Mouse (Mus musculus): ENCODE results near the gene Igfals. TPM values are rescaled to one million over a fixed set of nuclear protein-coding genes. Genes with fewer than 3 reads are reported as not detected.

The Igfals gene
- polyA plus RNA-seq, 1 experiment: not detected

DNA sequence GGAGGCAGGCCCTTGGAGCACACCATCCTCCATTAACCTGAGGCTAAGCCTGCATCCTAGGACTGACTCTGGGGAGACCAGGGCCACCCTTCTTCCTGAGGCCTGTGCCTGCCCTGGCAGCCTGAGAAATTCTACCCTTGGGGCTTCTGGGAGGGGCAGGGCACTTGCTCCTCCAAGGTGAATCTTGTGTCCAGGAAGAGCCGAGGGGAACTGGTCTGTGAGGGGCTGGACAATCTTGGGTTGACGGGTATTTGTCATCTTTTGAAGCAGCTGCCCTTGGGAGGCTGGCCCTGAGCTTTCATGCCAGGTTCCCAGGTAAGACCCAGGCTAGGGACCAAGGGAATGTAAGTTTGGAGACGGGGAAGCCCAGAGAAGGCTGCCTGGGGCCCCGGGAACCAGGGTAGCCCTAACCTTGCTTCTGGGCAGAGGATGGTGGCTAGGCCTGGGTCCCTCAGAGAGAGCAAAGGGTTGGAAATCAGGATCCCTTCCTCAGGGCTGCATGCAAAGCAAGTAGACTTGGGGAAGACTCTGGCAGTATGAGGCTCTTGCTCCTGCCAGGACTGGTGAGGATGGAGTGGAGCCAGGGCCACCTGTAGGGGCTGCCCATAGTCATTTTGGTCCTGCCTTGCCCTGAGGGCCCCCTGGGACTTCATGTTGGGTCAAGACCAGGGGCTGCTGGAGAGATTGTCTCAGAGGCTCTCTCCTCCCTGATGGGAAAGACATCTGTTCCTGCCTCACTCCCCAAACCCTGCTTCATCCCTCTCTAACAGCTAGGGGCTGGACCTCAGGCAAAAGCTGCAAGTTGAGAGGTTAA, 32.5 kb downstream of the Igfals start:
- Histone ChIP-seq H3K4me1 (ENCODE audit: control insufficient read depth, insufficient read depth, low read length) (peaks cover 5% of the 10 kb centered on the region), H3K27ac (ENCODE audit: insufficient read depth, low read length) (no peak overlapping the region), H3K4me3 (ENCODE audit: insufficient read depth, low read length) (no peak overlapping the region)
- no peak for TF ChIP-seq POLR2A (IDR thresholded peaks at IDR 0.05; ENCODE audit: low read depth, low read length)
- TF ChIP-seq CTCF (IDR thresholded peaks at IDR 0.05; ENCODE audit: borderline replicate concordance, insufficient read depth, low read length): no peak

DNA sequence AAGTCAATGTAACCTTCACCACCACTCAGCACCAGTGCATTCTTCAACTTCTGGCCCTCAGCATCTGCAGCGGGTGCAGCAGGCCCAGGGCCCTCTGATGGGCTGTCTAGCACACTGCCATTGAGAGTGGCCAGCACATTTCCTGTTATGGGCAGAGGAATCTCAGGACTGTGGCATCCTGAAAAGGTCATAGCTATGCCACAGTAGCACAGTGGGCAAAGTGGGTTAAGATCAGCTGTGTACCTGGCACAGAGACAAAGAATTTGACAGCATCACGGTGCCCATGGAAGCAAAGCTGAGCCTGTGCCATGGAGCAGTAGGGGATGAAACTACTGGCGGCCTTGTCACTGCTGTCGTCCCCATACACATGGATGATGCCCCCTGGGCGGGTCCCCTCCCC, 33.4 kb downstream of the Igfals start:
- Histone ChIP-seq H3K4me3 (ENCODE audit: insufficient read depth, low read length) (no peak overlapping the region), H3K27ac (ENCODE audit: insufficient read depth, low read length) (no peak overlapping the region), H3K4me1 (ENCODE audit: control insufficient read depth, insufficient read depth, low read length) (peaks cover 5% of the 10 kb centered on the region)
- TF ChIP-seq POLR2A (IDR thresholded peaks at IDR 0.05; ENCODE audit: low read depth, low read length): no peak
- TF ChIP-seq CTCF (IDR thresholded peaks at IDR 0.05; ENCODE audit: borderline replicate concordance, insufficient read depth, low read length): no peak

DNA sequence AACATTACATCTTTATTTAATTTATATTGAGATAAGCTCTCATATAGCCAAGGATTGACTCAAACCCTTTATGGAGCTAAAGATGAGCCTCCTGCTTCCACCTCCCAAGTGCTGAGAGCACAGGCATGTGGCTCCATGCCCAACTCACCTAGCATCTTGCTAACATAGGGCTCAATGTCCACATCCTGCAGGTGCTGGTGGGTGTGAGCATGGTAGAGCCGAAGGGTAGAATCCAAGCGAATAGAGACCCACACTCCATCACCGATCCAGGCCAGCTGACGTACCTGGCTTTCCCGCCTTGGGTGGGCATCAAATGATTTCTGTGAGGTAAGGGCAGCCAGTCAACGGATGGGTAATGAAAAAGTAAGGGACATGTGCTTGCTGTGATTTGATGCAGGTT, 34.2 kb downstream of the Igfals start:
- Histone ChIP-seq H3K4me3 (ENCODE audit: insufficient read depth, low read length) (no peak overlapping the region), H3K27ac (ENCODE audit: insufficient read depth, low read length) (no peak overlapping the region), H3K4me1 (ENCODE audit: control insufficient read depth, insufficient read depth, low read length) (peaks cover 5% of the 10 kb centered on the region)
- no peak for TF ChIP-seq POLR2A (IDR thresholded peaks at IDR 0.05; ENCODE audit: low read depth, low read length)
- no peak for TF ChIP-seq CTCF (IDR thresholded peaks at IDR 0.05; ENCODE audit: borderline replicate concordance, insufficient read depth, low read length)

DNA sequence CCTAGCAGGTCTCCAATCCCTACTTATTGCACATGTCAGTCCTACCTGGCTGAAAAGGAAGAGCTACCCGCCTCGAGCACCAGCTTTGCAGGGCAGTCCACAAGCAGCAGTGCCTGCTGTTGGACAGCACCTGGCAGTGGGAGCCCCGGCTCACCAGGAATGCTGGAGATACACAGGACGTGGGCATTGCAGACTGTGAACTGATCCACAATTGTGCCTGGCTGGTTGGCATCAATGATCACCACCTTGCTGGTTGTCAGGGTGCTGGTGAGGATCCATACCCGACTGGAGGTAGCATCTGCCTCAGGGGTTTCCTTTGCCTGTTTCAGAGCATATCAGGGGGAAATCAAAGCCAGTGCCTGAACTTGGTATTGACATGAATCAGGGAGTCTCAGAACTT, 36.3 kb downstream of the Igfals start:
- TF ChIP-seq CTCF (IDR thresholded peaks at IDR 0.05; ENCODE audit: borderline replicate concordance, insufficient read depth, low read length) (no peak), POLR2A (IDR thresholded peaks at IDR 0.05; ENCODE audit: low read depth, low read length) (no peak)

GRCm38 (mm10) chr17:24902671-24903474, 37.1 kb downstream of the Igfals start:
- TF ChIP-seq POLR2A (IDR thresholded peaks at IDR 0.05; ENCODE audit: low read depth, low read length) (no peak), CTCF (IDR thresholded peaks at IDR 0.05; ENCODE audit: borderline replicate concordance, insufficient read depth, low read length) (peak; percentile 26; the same call in 1 of the 2 replicates)
- Histone ChIP-seq H3K4me3 (ENCODE audit: insufficient read depth, low read length) (no peak overlapping the region), H3K27ac (ENCODE audit: insufficient read depth, low read length) (no peak overlapping the region), H3K4me1 (ENCODE audit: control insufficient read depth, insufficient read depth, low read length) (no peaks in the 10 kb centered on the region)

More for the DNA sequence above, 36.3 kb downstream of the Igfals start:
- Histone ChIP-seq H3K27ac (ENCODE audit: insufficient read depth, low read length) (no peak overlapping the region), H3K4me3 (ENCODE audit: insufficient read depth, low read length) (no peak overlapping the region), H3K4me1 (ENCODE audit: control insufficient read depth, insufficient read depth, low read length) (peaks cover 2% of the 10 kb centered on the region)

- no peaks in the 10 kb centered on the region for H3K4me1 ChIP-seq (ENCODE audit: control insufficient read depth, insufficient read depth, low read length)
- H3K27ac ChIP-seq (ENCODE audit: insufficient read depth, low read length): no peak overlapping the region
- H3K4me3 ChIP-seq (ENCODE audit: insufficient read depth, low read length): no peak overlapping the region
- TF ChIP-seq CTCF (IDR thresholded peaks at IDR 0.05; ENCODE audit: borderline replicate concordance, insufficient read depth, low read length) (no peak), POLR2A (IDR thresholded peaks at IDR 0.05; ENCODE audit: low read depth, low read length) (no peak)
Measured at GRCm38 (mm10) chr17:24903767-24904166, 38.0 kb downstream of the Igfals start.

- Histone ChIP-seq H3K4me1 (ENCODE audit: control insufficient read depth, insufficient read depth, low read length) (no peaks in the 10 kb centered on the region), H3K27ac (ENCODE audit: insufficient read depth, low read length) (no peak overlapping the region), H3K4me3 (ENCODE audit: insufficient read depth, low read length) (no peak overlapping the region)
- no peak for TF ChIP-seq CTCF (IDR thresholded peaks at IDR 0.05; ENCODE audit: borderline replicate concordance, insufficient read depth, low read length)
- TF ChIP-seq POLR2A (IDR thresholded peaks at IDR 0.05; ENCODE audit: low read depth, low read length): no peak
Measured at GRCm38 (mm10) chr17:24907591-24907990, 41.8 kb downstream of the Igfals start.

DNA sequence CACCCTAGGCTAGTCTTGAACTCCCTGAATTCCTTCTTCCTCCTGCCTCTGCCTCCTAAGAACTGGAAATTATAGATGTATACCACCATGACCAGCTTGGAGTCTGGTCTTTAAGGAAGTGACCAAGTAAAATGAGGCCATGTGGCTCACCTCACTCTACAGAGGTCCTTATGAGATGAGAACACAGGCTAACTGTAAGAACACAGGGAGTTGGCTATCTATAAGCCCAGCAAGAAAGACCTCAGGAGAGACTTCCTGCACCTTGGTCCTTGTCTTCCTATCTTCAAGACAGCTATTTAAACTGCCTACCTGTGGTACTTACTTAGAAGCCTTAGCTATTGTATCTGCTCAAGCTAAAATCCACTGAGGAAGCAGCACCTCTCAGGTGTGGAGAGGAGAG, 48.2 kb downstream of the Igfals start:
- no peak for TF ChIP-seq POLR2A (IDR thresholded peaks at IDR 0.05; ENCODE audit: low read depth, low read length)
- no peak for TF ChIP-seq CTCF (IDR thresholded peaks at IDR 0.05; ENCODE audit: borderline replicate concordance, insufficient read depth, low read length)
- H3K4me3 ChIP-seq (ENCODE audit: insufficient read depth, low read length): no peak overlapping the region
- H3K4me1 ChIP-seq (ENCODE audit: control insufficient read depth, insufficient read depth, low read length): no peaks in the 10 kb centered on the region
- H3K27ac ChIP-seq (ENCODE audit: insufficient read depth, low read length): no peak overlapping the region

DNA sequence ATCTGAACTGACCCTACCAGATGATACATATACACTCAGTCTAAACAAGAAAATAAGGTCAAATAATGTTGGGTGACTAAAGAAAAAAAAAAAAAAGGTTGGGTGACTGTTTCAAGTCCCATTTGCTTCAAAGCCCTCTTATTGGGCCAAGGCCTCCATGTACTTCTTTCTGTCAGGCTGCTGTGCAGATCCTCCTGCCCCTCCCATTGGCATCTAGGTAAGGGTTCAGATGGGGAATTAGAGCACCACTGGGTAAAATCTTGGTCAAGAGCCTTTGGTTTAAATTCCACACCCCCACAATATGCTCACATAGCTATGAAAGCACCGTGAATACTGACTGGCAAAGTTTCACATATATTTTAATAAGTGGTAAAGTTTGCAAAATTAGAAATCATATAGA, 57.4 kb downstream of the Igfals start:
- H3K4me1 ChIP-seq (ENCODE audit: control insufficient read depth, insufficient read depth, low read length): no peaks in the 10 kb centered on the region
- TF ChIP-seq CTCF (IDR thresholded peaks at IDR 0.05; ENCODE audit: borderline replicate concordance, insufficient read depth, low read length): no peak
- TF ChIP-seq POLR2A (IDR thresholded peaks at IDR 0.05; ENCODE audit: low read depth, low read length): no peak
- no peak overlapping the region for H3K4me3 ChIP-seq (ENCODE audit: insufficient read depth, low read length)
- no peak overlapping the region for H3K27ac ChIP-seq (ENCODE audit: insufficient read depth, low read length)

DNA sequence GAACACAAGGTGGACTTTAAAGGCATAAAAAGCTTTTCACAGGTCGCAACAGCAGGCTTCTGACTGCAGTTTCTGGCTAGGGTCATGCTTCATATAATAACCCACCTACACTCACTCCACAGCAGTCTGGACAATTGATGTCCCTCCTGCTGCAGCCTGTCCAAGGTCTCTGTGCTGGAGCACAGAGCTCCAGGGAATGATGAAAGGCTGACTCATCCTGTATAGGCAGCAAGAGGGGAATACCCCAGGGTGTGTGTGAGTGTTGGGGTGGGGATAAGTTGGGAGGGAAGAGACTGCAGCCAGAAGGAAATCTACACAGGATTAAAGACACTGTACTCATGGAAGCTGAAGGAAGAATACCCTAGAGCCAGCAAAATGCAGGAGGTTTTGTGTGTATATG, 63.7 kb downstream of the Igfals start:
- Histone ChIP-seq H3K4me3 (ENCODE audit: insufficient read depth, low read length) (no peak overlapping the region), H3K27ac (ENCODE audit: insufficient read depth, low read length) (peak overlapping the region; percentile 58; the same call in 1 of the 2 replicates), H3K4me1 (ENCODE audit: control insufficient read depth, insufficient read depth, low read length) (peaks cover 10% of the 10 kb centered on the region)
- TF ChIP-seq CTCF (IDR thresholded peaks at IDR 0.05; ENCODE audit: borderline replicate concordance, insufficient read depth, low read length) (no peak), POLR2A (IDR thresholded peaks at IDR 0.05; ENCODE audit: low read depth, low read length) (no peak)

Other genes with a start within 250 kb of the Igfals start
- 75.0 and 83.8 TPM in 2 replicates for gene Tsc2, start 233.4 kb upstream of the Igfals start, polyA plus RNA-seq (2011; ENCODE audit: insufficient read length, low read depth, missing spikeins)
- 8.7 and 11.1 TPM in 2 replicates for gene Nthl1, start 233.3 kb upstream of the Igfals start, polyA plus RNA-seq (2011; ENCODE audit: insufficient read length, low read depth, missing spikeins)
- gene Slc9a3r2, start 215.7 kb upstream of the Igfals start, polyA plus RNA-seq (2011; ENCODE audit: insufficient read length, low read depth, missing spikeins): 24.2 and 25.9 TPM in 2 replicates
- gene Npw, start 207.5 kb upstream of the Igfals start, polyA plus RNA-seq (2011; ENCODE audit: insufficient read length, low read depth, missing spikeins): not detected in 2 replicates
- gene Zfp598, start 196.3 kb upstream of the Igfals start, polyA plus RNA-seq (2011; ENCODE audit: insufficient read length, low read depth, missing spikeins): 21.6 and 22.2 TPM in 2 replicates
- gene Syngr3, start 176.0 kb upstream of the Igfals start, polyA plus RNA-seq (2011; ENCODE audit: insufficient read length, low read depth, missing spikeins): 0.99 and 1.1 TPM in 2 replicates
- gene Gfer, start 169.8 kb upstream of the Igfals start, polyA plus RNA-seq (2011; ENCODE audit: insufficient read length, low read depth, missing spikeins): 26.8 and 34.7 TPM in 2 replicates
- 1.2 and 2.4 TPM in 2 replicates for gene Noxo1, start 169.8 kb upstream of the Igfals start, polyA plus RNA-seq (2011; ENCODE audit: insufficient read length, low read depth, missing spikeins)
- gene Tbl3, start 158.3 kb upstream of the Igfals start, polyA plus RNA-seq (2011; ENCODE audit: insufficient read length, low read depth, missing spikeins): 24.8 and 27.5 TPM in 2 replicates
- gene Rnf151, start 147.9 kb upstream of the Igfals start, polyA plus RNA-seq (2011; ENCODE audit: insufficient read length, low read depth, missing spikeins): 0.58 TPM in 1 of 2 replicates, not detected in the other
- 1,298 and 1,393 TPM in 2 replicates for gene Rps2, start 147.9 kb upstream of the Igfals start, polyA plus RNA-seq (2011; ENCODE audit: insufficient read length, low read depth, missing spikeins)
- 96.8 and 100 TPM in 2 replicates for gene Ndufb10, start 141.5 kb upstream of the Igfals start, polyA plus RNA-seq (2011; ENCODE audit: insufficient read length, low read depth, missing spikeins)
- not detected in 2 replicates for gene Rpl3l, start 138.2 kb upstream of the Igfals start, polyA plus RNA-seq (2011; ENCODE audit: insufficient read length, low read depth, missing spikeins)
- gene Msrb1, start 129.4 kb upstream of the Igfals start, polyA plus RNA-seq (2011; ENCODE audit: insufficient read length, low read depth, missing spikeins): 80.8 and 110 TPM in 2 replicates
- not detected in 2 replicates for gene Hs3st6, start 113.0 kb upstream of the Igfals start, polyA plus RNA-seq (2011; ENCODE audit: insufficient read length, low read depth, missing spikeins)
- gene Meiob, start 61.7 kb upstream of the Igfals start, polyA plus RNA-seq (2011; ENCODE audit: insufficient read length, low read depth, missing spikeins): not detected in 2 replicates
- 14.3 and 18.9 TPM in 2 replicates for gene Hagh, start 25.9 kb upstream of the Igfals start, polyA plus RNA-seq (2011; ENCODE audit: insufficient read length, low read depth, missing spikeins)
- gene Fahd1, start 15.6 kb upstream of the Igfals start, polyA plus RNA-seq (2011; ENCODE audit: insufficient read length, low read depth, missing spikeins): 9.3 and 11.5 TPM in 2 replicates
- gene Nubp2, start 20.4 kb downstream of the Igfals start, polyA plus RNA-seq (2011; ENCODE audit: insufficient read length, low read depth, missing spikeins): 22.2 and 25.6 TPM in 2 replicates
- gene Spsb3, start 20.6 kb downstream of the Igfals start, polyA plus RNA-seq (2011; ENCODE audit: insufficient read length, low read depth, missing spikeins): 15.5 and 17.4 TPM in 2 replicates
- 12.4 and 14.7 TPM in 2 replicates for gene Eme2, start 29.1 kb downstream of the Igfals start, polyA plus RNA-seq (2011; ENCODE audit: insufficient read length, low read depth, missing spikeins)
- gene Mrps34, start 29.1 kb downstream of the Igfals start, polyA plus RNA-seq (2011; ENCODE audit: insufficient read length, low read depth, missing spikeins): 25.5 and 28.7 TPM in 2 replicates
- 2.7 and 4.7 TPM in 2 replicates for gene Nme3, start 30.5 kb downstream of the Igfals start, polyA plus RNA-seq (2011; ENCODE audit: insufficient read length, low read depth, missing spikeins)
- gene Mapk8ip3, start 71.0 kb downstream of the Igfals start, polyA plus RNA-seq (2011; ENCODE audit: insufficient read length, low read depth, missing spikeins): 61.9 and 72.0 TPM in 2 replicates
- gene Jpt2, start 94.7 kb downstream of the Igfals start, polyA plus RNA-seq (2011; ENCODE audit: insufficient read length, low read depth, missing spikeins): 90.5 and 109 TPM in 2 replicates
- 14.3 and 14.5 TPM in 2 replicates for gene Cramp1l, start 149.8 kb downstream of the Igfals start, polyA plus RNA-seq (2011; ENCODE audit: insufficient read length, low read depth, missing spikeins)
- gene Ift140, start 150.1 kb downstream of the Igfals start, polyA plus RNA-seq (2011; ENCODE audit: insufficient read length, low read depth, missing spikeins): 13.1 and 17.8 TPM in 2 replicates
- gene Tmem204, start 217.6 kb downstream of the Igfals start, polyA plus RNA-seq (2011; ENCODE audit: insufficient read length, low read depth, missing spikeins): 0.63 and 1.0 TPM in 2 replicates
- gene Telo2, start 250.0 kb downstream of the Igfals start, polyA plus RNA-seq (2011; ENCODE audit: insufficient read length, low read depth, missing spikeins): 9.5 and 18.7 TPM in 2 replicates

All from embryonic fibroblast, embryonic 13.5 days (primary cell).